Mouse (Mus musculus) retina, postnatal 1 day (tissue): ENCODE data around the gene 2310061I04Rik.

Source experiments
- DNase-seq: peaks from one replicate; pipeline ENCODE4 v3.0.0-alpha.2; 2012

Gene 2310061I04Rik

DNA sequence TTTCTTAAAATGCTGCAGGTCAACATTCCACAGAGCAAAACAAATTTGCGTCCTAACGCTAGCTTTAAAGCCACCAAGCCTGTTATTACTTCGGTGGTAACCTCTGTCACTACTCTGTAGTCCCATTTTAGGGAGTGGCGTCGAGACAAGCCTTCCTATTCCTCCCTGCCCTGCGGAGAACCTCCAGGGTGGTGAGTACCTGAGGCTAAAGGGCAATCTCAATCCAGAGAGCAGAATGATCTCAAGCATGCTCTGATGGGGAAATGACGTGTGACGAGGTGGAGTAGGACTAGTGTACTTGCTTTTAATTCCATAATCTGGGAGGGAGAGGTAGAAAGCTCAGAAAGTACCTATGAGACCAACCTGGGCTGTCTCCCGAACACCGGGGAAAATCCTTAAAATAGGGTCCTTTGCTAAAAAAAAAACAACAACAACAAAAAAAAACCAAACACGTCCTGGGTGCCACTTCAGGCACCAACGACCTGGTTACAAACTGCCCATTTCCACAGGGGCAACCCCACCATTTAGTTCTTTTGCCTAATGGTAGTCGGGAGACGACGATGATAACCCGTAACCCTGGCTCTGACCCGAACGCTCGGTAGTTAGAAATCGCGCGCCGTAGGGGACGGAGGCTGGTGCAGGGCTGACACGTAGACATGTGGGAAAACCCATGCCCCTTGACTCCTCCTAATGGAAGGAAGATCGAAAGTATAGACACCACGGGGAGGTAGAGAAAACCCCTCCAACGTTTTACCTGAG, 18.5 kb upstream of the 2310061I04Rik start:
- peak; percentile 12 for DNase-seq

DNA sequence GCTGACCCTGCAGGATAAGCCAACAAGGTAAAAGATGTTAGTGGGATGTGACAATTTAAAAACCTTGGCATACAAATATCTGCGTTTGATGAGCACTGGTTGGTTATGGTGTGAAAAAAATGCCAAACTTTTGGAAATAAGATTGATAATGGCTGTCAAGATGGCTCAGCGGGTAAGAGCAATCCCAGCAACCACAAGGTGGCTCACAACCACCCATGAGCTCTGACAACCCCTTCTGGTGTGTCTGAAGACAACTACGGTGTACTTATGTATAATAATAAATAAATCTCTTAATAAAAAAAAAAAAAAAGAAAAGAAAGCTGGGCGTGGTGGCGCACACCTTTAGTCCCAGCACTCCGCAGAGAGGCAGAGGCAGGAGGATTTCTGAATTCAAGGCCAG, 17.7 kb upstream of the 2310061I04Rik start:
- DNase-seq = no peak

DNA sequence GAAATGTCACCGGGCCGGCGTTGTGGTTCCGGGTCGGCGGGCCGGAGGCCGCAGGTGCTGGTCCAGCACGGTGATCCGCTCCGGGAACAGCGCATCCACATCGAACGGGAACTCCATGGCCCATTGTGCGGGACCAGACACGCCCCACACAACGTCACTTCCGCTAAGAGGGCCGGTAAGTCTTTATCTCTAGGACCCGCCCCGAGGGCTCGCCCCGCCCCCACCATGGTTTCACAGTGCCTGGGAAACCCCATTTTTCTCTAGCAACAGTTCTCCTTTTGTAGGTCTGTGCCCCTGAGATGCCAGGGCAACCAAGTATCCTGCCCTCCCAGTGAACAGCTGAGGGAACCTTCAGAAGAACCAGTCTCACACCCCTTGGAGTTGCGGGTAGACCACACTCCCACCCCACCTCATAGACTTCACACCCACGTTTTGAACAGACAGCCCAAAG, 12.7 kb upstream of the 2310061I04Rik start, which contains the start of gene Atat1:
Gene Atat1, minus strand, starts transcription at position 157 of the 451 bp plus-strand sequence.
- DNase-seq = peak; percentile 96

DNA sequence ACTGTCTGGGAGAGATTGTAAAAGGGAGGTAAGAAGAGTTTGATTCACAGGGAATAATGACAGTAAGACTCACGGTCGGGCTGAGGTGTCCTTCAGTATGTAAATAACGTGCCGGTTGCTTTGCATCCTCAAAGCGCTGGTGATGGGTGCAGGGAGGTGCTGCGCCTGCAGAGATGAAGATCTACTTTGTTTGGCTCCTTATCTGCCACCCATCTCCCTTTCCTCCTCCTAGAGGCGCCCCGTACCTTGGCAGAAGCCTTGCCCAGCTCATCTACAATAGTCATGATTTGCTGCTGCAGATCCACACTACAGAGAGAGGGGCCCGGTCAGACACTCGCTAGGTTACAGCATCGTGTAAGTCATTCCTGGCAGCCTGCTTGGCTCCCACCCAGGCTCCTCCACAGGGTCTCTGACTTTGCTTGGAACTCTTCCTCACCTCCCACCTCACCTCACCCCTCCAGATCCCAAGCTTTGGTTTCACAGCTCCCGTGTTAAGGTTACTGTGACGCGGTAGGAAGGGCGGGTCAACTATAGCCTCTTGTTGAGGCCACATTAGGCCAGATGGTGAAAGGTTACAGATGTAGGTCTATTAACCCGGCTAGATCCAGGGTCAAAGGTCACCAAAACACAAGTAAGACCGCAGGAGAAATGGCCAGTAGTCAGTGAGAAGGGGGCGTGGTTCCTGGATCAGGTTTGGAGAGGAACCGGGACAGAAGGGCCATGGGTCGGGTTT, 12.1 kb upstream of the 2310061I04Rik start:
- DNase-seq = no peak

DNA sequence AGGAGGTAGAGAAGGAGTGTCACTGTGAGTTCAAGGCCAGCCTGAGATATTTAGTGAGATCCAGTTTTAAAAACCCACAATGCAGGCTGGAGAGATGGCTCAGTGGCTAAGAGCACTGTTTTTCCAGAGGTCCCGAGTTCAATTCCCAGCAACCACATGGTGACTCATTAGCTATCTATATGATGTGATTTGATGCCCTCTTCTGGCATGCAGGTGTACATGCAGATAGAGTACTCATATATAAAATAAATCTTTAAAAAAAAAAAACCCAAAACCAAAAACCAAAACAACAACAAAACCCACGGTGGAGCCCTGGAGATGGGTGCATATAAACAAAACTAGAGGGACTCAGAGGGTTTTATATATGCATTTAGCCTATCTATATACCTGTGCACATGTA, 10.4 kb upstream of the 2310061I04Rik start:
- DNase-seq = no peak

DNA sequence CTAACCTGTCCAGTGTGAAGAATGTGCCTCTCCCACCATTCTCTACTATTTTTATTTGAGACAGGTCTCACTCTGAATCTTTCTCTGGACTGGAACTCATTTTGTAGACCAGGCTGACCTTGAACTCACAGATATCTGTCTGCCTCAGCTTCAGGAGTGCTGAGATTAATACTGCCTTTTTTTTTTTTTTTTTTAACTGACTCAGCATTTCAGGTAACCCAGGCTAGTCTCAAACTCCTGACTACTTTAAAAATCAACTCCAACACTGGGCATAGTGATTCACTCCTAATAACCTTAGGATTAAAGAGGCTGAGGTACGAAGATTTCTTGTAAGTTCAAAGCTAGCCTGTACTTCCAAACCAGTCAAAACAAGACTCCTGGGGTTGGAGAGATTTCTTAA, 8.4 kb upstream of the 2310061I04Rik start:
- no peak for DNase-seq

DNA sequence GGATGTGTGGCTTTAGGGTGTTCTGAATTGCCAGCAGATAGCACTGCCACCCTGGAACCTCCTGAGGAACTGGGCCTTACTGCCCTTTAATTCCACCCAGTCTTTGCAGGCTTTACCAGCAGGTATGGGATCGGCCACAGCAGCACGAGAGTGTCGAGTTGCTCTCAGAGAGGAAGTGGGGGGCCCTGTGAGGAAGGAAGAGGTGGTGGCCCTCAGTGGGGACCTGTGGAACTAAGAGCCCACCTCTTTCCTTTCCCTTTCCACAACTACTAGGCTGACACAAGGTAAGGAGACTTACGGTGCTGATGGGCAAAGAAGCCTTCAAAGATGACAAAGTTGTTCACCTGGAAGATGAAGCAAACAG, 6.7 kb upstream of the 2310061I04Rik start:
- DNase-seq = no peak

DNA sequence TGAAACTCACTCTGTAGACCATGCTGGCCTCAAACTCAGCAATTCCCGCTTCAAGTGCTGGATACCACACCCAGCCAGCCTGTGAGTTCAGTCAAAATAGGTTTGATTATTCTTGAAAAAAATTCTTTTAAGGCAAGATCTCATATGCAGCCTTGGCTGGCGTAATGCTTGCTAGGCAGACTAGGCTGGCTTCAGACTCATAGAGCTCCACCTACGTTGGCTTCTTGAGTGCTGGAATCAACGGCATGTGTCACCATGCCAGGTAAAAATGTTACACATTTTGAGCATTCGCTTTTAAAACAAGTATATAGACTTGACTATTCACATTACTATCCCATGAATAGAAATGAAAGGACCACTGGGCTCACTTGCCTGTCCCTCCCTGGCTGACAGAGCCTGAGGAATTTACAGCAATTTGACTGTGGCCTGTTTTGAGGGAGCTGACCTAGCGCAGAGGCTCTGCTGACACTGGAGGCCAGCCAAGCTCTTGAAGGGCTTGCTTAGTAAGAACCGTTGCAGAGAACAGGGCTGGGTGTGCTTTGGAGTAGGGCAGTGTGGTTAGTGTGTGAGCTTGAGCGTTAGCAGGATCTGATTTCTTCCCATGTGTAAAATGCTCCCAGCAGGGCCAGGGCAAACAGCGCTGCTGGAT, 6.2 kb upstream of the 2310061I04Rik start:
- no peak for DNase-seq

DNA sequence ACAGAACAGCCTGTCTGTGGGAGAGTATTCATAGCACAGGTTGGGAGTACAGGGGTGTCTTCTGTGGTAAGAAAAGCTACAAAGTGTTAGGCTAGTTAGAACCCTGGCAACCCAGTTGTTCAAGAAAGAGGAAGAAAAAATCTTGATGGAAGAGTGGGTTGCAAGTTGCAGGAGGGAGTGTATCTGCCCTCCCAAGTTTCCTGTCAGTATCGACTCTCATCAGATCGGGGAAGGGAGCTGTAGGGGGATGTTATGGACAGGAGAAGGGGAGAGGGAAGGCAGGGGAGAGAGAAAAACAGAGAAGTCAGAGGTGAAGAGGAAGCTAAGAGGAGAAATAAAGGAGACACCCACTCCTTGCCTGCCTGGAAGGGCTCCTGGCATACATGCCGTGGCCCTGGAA, 3.4 kb upstream of the 2310061I04Rik start:
- DNase-seq = no peak

DNA sequence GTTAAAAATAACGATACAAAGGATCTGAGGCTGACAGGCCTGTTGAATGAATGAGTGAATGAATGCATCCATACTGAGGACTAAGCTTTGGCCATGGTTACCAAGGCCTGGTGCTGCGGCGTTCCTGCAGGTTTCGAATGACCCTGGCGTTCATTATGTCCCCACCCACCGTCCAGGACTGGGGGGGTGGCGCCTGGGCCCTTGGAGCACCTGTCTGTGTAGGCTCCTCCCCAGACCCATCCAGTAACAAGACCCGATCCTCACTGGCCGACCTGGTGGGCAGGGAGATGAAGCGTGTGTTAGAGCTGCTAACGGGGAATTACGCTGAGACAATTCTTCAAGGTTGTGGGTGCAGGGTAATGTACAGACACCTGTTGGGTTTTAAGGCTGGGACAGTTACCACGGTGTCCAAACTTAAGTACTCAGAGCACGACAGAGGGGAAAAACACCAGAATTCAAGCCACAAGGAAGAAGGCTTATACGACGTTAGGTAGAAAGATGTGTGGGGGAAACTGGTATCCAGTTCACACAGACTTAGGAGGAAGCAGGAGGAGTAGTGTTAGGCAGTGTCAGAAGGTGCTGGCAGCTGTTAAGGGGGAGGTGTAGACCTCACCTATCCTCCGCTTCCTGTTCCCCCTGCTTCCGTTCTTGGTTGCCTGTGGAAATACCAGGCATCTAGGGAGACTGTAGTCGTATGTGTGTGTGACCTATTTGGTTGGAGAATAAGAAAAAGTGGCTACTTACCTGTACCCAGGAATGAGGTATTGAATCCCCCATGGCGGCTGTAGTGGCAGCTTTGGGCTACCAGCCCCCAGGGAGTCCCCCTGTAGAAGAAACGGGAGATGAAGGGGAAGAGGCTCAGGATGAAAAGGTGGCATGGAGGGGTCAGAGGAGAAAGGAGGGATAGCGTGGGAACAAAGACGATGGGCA, 678 bp upstream of the 2310061I04Rik start:
- DNase-seq = no peak

DNA sequence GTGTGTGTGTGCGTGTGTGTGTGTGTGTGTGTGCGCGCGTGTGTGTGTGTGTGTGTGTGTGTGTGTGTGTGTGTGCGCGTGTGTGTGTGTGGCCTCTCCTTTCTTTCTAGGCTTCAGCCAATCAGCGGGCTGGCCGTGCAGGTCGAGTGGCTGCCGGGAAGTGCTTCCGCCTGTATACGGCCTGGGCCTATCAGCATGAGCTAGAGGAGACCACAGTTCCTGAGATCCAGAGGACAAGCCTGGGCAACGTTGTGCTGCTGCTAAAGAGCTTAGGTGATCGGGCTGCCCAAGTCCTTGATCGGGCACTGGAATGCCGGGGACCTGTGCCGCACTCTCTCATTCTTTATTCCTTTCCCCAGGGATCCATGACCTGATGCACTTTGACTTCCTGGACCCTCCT, 9.5 kb downstream of the 2310061I04Rik start:
- no peak for DNase-seq

DNA sequence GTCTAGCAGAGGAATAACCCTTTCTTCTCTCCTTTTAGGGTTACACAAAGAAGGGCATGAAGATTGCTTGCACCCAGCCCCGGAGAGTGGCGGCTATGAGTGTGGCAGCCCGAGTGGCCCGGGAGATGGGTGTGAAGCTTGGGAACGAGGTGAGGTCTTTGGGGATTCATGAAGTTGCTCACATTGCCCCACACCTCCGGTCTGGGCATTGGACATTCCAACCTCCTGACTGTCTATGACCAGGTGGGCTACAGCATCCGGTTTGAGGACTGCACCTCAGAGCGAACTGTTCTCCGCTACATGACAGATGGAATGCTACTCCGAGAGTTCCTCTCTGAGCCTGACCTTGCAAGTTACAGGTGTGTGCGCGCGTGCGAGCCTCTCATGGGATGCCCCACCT, 13.5 kb downstream of the 2310061I04Rik start:
- no peak for DNase-seq

DNA sequence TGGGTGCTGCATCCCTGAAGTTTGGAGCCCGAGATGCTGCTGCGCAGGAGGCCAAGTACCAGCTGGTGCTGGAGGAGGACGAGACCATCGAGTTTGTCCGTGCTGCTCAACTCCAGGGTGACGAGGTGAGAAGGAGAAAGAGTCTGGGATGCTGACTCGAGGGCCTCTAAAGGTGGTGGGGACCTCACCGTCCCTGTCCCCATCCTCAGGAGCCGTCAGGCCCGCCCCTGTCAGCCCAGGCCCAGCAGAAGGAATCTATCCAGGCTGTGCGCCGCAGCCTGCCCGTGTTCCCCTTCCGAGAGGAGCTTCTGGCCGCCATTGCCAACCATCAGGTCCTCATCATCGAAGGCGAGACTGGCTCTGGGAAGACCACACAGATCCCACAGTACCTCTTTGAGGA, 14.3 kb downstream of the 2310061I04Rik start:
- DNase-seq = no peak

DNA sequence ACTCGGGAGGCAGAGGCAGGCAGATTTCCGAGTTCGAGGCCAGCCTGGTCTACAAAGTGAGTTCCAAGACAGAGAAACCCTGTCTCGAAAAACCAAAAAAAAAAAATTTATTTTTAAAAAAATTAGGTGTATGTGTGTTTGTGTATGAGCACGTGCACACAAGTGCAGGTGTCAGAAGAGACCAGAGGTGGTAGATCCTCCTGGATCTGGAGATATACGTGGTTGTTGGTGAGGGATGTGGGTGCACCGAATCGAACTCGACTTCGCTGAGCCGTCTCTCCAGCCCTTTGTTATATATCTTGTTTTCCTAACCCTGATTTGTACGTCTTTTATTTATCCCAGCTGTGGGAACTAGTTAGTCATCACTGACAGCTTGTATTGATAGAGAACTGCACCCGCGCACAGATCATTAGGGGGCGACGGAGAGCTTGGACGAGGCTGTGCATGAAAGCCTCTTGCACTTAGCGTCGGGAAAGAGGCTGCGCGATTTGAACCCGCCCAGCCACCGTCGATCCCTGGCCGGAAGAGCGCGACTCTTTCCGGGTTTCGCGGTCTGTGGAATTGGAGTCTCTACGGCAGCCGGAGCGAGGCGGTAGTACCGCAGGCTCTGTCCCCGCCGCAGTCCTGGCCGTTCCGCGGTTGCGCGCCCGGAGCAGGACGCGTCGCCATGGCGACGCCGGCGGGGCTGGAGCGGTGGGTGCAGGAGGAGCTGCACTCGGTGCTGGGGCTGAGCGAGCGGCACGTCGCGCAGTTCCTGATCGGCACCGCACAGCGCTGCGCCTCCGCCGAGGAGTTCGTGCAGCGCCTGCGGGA, 17.8 kb downstream of the 2310061I04Rik start, which contains the start of gene Dhx16:
Gene Dhx16, plus strand, starts transcription at position 575 of the 813 bp plus-strand sequence.
- peak; percentile 98 for DNase-seq

DNA sequence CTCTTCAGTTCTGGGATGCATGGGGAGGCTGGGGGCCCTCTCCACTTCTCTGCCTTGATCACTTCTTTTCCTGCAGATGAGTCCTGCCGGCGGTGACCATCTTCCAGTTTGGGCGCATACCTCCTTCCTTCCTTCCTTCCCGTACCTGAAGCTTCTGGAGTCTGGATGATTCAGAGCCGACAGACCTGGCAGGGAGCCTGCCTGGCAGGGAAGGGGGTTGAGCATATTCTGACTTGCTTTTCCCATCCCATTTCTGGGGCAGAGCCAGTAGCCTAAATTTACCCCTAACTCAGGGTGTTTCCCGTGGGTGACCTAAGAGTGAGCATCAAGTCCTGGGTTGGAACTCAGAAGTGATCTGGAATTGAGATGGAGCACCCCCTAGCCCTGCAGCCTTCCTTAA, 22.5 kb downstream of the 2310061I04Rik start:
- DNase-seq = no peak

DNA sequence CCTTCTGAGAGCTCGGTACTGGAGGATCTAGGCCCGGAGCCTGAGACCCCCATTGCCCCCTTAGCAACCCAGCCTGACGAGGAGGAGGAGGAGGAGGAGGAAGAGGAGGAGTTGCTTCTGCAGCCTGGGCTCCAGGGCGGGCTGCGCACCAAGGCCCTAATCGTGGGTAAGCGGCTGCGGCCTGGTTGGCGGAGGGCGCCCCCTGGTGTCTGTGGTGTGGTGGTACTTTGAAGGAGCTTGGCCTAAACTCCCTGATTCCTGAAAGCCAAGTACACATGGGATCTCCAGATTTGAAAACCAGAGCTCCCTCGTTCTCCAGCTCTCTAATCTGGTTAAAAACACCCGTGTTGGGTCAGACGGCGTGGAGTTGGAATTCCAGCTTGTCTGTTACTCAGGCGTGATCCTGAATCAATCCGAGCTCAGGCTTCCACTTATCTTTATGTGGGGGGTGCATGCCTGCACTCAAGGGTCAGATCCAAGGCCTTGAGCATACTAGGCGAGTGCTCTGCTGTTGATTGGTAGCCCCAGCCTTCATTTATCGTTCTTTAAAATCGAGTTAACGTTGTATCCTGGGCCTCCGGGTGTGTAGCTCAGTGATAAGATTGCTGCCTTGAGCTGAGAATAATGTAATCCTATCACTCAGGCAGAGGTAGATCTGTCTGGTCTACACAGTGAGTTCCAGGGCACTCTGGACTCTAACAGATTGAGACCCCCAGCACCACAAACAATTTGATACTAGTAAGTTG, 23.3 kb downstream of the 2310061I04Rik start:
- DNase-seq = peak; percentile 90

DNA sequence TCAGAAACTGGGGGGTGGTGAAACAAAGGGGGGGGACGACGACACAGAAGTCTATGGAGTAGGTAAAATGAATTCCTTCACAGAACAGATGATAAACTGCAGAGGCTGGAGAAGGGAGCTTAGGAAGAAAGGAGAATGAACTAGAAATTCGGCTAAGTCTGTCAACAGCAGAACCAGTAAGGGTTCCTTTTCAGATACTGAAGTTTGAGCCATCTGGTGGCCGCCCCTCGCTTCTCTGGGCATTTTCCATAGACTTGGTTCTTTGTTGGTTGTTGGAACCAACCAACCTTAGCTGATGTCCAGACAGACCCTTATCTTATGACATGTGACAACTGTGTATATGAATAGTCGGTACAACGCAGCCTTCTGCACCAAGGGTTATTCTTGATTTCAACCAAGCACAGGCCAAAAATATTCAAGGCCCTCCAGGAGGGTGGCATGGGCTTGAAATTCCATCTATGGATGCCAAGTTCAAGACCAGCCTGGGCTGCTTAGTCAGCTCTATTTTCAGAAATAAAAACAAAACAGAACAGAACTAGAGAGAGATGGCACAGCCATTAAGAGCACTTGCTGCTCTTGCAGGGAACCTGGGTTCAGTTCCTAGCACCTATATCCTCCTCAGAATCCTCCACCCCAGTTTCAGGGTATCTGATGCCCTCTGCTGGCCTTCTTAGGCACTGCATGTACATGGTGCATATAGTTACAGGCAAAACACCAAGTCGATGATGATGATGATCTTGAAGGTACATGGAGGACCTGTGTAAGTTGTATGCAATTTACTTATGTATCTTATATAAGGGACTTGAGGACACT, 26.1 kb downstream of the 2310061I04Rik start:
- peak; percentile 44 for DNase-seq

DNA sequence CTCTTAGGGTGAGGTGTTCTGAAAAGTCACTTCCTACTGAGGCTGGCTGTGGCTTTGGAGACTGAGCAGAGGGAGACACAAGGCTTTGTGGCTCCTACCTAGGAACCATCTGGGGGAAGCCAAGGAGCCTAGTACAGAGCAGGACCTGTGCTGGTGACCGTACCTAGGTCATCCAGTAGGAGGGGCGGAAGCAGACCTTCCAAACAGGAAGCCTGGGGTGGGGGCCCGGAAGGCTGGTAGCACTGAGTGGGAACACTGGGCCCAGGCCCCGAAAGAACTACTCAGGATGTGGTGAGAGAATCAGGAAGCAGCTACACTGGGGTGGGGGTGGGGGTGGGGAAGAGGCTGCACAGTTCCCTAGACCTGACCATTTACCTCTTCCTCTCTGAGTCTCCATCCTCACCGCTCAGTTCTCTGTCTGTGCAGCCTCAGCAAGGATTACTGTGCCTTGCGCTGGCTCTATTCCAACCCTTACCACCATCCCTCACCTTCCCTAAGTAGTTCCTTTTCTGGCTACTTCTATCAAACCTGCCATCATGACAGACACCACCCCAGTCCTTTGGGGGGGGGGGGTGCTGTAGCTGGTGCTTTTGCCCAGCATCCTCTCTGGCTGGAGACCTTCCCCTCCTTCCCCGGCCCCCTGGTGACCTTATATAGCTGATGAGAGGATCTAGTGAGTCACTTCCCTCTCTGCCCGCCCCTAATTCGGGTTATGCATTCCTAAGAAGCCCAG, 26.9 kb downstream of the 2310061I04Rik start:
- DNase-seq = no peak

DNA sequence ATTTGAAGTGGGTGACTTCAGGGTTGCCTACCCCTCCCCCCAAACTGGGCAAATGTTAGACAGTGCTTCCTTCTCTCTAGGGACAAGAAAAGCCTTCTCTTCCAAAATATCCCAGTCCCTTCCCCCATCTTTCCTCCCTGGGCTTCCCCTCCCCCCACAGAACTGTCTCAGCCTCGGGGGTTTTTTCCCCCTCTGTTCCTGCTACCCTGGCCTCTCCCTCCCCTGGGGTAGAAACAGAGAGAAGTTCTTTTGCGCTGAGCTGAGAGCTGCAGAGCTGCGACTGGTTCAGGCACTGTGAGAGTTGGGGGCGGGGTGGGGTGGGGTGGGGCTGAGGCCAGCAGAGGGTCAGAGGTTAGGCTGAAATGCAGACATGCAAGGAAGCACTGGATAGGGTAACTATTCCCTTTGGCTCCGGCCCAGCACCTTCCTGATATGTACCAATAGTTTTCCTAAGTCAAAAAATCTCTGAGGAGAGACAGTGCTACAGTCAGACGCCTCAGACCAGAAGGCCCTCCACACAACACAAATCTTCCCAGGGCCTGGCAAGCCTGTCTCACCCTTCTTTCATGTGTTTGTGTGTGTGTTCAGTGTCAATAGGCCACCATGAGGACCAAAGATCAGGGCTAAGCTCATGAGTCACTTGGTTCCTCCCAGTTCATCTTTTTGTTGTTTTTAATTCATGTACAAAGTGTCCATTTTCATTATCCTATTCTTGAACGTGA, 27.7 kb downstream of the 2310061I04Rik start:
- peak; percentile 31 for DNase-seq
